Mouse (Mus musculus) liver, embryonic 16.5 days (tissue): Measurements from ENCODE around the gene Zcchc2. TPM values are rescaled to one million over a fixed set of nuclear protein-coding genes. Genes with fewer than 3 reads are reported as not detected.

Source experiments
- ATAC-seq: fragments of 200-750 bp; cut with Nextera tagmentation; 2 replicates; pipeline ENCODE4 v1.8.0; 2017; ENCODE audit warnings: low read depth, mild to moderate bottlenecking, moderate number of reproducible peaks, moderate library complexity
- H3K27ac ChIP-seq: fragments of 300-500 bp; sonication (generic); 2 replicates; pipeline ENCODE4 v1.5.1; 2014; ENCODE audit warnings: mild to moderate bottlenecking, low read length
- H3K27me3 ChIP-seq: fragments of 300-500 bp; sonication (generic); 2 replicates; pipeline ENCODE4 v1.6.1; 2014; ENCODE audit warnings: low read depth, low read length, mixed read lengths; ENCODE audit not compliant: control insufficient read depth, insufficient read depth
- H3K36me3 ChIP-seq: fragments of 300-500 bp; sonication (generic); 2 replicates; pipeline ENCODE4 v1.6.1; 2014; ENCODE audit warnings: mild to moderate bottlenecking; ENCODE audit not compliant: control insufficient read depth, insufficient read depth
- H3K4me1 ChIP-seq: fragments of 300-500 bp; sonication (generic); 2 replicates; pipeline ENCODE4 v1.6.1; 2014; ENCODE audit warnings: low read depth, low read length, mixed read lengths; ENCODE audit not compliant: control insufficient read depth
- H3K4me2 ChIP-seq: fragments of 300-500 bp; sonication (generic); 2 replicates; pipeline ENCODE4 v1.6.1; 2014; ENCODE audit warnings: low read depth, low read length, mixed read lengths
- H3K4me3 ChIP-seq: fragments of 300-500 bp; sonication (generic); 2 replicates; pipeline ENCODE4 v1.5.1; 2014; ENCODE audit warnings: low read depth, mild to moderate bottlenecking, low read length
- H3K9ac ChIP-seq: fragments of 300-500 bp; sonication (generic); 2 replicates; pipeline ENCODE4 v1.6.1; 2014; ENCODE audit warnings: low read depth, low read length
- H3K9me3 ChIP-seq: fragments of 300-500 bp; sonication (generic); replicated peaks from 2 replicates; pipeline ENCODE4 v1.6.1; 2016; ENCODE audit warnings: low read length; ENCODE audit not compliant: control insufficient read depth
- WGBS: fragments of 180-500 bp; shearing (Covaris S2); extraction: QIAGEN DNeasy Blood & Tissue Kit; methylation state at CpG from one replicate; pipeline ENCODE4 v1.1.7; 2014; ENCODE audit not compliant: insufficient replicate concordance; 5-methylcytosine and 5-hydroxymethylcytosine counted together
- polyA plus RNA-seq: library from polyadenylated mRNA; unstranded; fragments of >200 nt; fragmentation: Nextera tagmentation; extraction: Ambion mirVana; gene quantifications from 2 replicates; pipeline ENCODE4 v1.2.1, GENCODE M21; 2015

Zcchc2 gene
- 1.3 TPM in 2 replicates for polyA plus RNA-seq

DNA sequence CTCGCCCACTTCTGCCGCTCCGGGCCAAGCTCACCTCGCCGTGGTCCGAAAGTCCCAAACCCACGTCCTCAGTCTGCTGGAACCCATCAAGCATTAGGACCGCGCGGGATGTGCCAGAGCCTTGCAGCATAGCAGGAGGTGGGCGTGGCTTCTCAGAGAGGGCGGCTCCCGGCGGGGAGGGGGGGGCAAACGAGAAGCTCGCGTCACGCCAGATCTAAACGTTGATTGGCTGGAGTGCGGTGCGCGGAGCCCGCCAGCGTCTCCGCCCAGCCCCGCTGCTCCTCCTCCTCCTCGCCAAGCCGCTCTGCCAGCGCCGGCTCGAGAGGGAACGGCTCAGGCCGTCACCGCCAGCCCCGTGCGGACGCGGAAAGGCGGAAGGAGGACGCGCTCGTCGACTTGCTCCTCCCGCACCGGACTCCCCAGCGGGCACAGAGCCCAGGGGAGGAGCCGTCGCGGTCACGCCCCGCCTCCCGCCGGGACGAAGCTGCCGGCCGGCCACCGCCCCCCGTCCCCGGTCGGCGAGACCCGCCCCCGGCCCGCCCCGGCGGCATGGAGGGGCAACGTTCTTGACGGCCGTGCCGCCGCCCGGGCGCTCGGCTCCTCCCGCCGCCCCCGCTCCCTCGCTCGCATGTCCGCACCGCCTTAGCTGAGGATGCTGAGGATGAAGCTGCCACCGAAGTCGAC is at the start of gene Zcchc2:
TSS of gene Zcchc2 (plus strand) at position 269 of the 684 bp plus-strand sequence.
- Histone ChIP-seq H3K27ac (peak within 1 kb of the TSS; percentile 95), H3K4me1 (peaks cover 31% of the 10 kb centered on the region), H3K27me3 (no peaks in the 10 kb centered on the region), H3K36me3 (no peaks in the 10 kb centered on the region), H3K4me2 (peak within 1 kb of the TSS; percentile 95), H3K4me3 (peak within 1 kb of the TSS; percentile 82), H3K9me3 (no peaks in the 10 kb centered on the region), H3K9ac (peak within 1 kb of the TSS; percentile 85)
- WGBS: under 1% methylated on average over 77 of the region's 83 CpGs
- peak; percentile 90 for ATAC-seq

DNA sequence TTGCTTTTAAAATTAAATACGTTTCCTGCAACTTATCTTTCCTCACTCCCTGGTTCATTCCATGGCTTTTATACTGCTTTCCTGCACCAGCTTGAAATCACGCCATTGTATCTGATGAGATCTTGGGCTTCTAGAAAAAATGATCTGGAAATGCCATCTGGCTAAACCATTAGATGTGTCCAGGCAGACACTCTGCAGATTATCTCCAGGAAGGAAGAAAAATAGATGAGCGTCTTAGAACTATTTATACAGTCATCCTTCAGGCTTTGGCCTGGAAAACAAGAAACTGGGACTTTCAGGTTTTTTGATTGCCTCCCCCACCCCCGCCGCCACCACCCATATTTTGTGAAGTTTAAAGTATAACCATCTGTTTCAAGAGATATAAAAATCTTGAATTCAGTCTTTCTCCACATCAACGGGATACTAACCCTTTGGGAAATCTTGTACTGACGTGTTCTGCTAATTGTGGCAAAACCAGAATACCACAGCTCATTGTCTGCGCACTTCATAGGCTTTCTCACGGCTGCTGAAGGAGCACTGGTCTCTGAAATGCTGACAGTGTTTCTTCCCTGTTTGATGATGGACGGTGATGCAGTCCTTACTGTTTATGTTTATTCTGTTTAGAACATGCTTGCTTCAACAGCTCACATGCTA is 45.2 kb upstream of the Zcchc2 start:
- no peaks in the 10 kb centered on the region for H3K27me3 ChIP-seq
- H3K4me1 ChIP-seq: no peaks in the 10 kb centered on the region
- H3K4me3 ChIP-seq: no peak overlapping the region
- ATAC-seq: no peak
- no peak overlapping the region for H3K9ac ChIP-seq
- 67% methylated on average over 10 of the region's 10 CpGs for WGBS
- H3K9me3 ChIP-seq: no peaks in the 10 kb centered on the region
- no peaks in the 10 kb centered on the region for H3K36me3 ChIP-seq
- H3K27ac ChIP-seq: no peak overlapping the region
- no peak overlapping the region for H3K4me2 ChIP-seq

DNA sequence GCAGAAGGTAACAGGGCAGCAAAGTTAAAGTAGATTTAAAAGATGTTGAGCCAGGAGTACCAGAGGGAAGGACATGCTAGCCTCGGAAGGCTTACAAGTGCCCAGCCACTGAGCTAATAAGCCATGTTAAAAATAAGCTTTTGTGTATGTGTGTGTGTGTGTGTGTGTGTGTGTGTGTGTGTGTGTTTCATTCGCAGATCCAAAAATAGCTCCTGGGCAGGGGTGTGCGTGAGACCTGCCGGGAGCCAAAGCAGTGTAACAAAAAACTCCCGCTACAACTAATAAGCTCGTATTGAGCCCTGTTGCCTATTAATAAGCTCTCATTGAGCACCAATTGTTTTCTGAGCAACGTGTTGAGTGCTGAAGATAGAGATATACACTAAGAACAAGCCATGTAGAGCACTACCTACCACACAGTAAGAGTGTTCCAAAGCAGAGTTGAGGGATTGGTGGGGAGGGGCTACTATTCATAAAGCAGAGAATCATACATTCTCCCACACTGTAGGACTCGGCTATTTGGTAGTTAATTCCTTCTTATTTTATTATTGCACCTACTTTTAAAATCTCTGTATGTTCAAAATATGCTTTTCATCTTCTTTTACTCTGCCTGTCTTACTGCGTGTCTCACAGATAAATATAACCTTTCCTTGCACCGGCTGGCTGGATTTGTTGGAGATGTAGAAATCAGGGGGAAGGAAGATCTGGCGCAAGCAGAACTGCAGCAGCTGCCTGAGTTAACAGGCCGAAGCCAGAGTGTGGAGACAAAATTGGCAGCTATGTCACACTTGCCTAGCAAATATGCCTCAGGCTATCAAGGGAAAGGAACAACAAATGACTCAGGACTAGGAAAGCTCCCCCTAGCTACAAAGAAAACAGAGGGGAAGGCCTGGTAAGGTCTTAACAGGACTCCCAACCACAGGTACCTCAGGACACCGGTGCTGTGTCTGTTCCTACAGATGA is 43.3 kb upstream of the Zcchc2 start:
- Histone ChIP-seq H3K27me3 (no peaks in the 10 kb centered on the region), H3K9me3 (no peaks in the 10 kb centered on the region), H3K36me3 (no peaks in the 10 kb centered on the region), H3K9ac (no peak overlapping the region), H3K27ac (no peak overlapping the region), H3K4me3 (no peak overlapping the region), H3K4me2 (no peak overlapping the region), H3K4me1 (no peaks in the 10 kb centered on the region)
- 67% methylated on average over 13 of the region's 13 CpGs for whole genome bisulfite sequencing
- ATAC-seq: no peak; the same call in 1 of the 2 replicates

DNA sequence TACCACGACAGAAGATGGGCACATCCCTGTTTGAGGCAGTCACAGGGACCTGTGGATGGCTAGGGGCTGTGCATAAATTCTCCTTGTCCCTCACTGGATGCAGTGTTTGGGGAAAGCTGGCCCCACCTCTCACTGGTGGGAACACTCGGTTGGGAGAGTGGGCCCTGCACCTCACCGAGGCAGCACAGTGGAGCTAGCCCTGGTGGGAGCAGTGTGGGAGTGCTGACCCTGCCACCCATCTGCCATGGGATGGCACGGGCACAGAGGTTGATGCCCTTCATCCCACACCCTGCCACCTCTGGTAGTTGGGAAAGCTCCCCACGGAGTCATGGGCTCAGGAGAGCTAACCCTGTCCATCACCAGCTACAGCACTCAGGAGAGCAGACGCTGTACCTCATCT is 41.9 kb upstream of the Zcchc2 start:
- H3K4me2 ChIP-seq: no peak overlapping the region
- no peaks in the 10 kb centered on the region for H3K27me3 ChIP-seq
- H3K36me3 ChIP-seq: no peaks in the 10 kb centered on the region
- H3K9me3 ChIP-seq: no peaks in the 10 kb centered on the region
- H3K27ac ChIP-seq: no peak overlapping the region
- no peak for ATAC-seq
- H3K4me1 ChIP-seq: no peaks in the 10 kb centered on the region
- H3K4me3 ChIP-seq: no peak overlapping the region
- WGBS: 58% methylated on average over 6 of the region's 6 CpGs
- H3K9ac ChIP-seq: no peak overlapping the region

DNA sequence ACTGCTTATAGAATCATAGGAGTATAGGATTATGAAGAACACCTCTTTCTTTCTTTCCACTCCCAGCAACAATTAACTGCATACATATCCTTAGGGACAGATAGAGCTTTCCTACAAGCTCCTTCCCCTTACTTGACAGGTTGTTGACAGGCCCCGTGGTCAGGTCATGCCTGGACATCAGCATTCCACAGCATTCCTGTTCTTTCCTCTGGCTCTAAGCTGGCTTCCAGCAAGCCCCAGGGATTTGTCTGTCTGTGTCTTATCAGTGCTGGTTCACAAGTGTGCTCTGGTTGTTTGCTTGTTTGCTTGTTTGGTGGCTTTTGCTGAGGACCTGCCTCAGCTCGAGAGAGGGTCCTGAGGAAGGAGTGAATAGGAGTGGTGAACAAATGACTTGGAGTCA is 36.6 kb upstream of the Zcchc2 start:
- Histone ChIP-seq H3K9me3 (no peaks in the 10 kb centered on the region), H3K27ac (no peak overlapping the region), H3K9ac (no peak overlapping the region), H3K27me3 (no peaks in the 10 kb centered on the region), H3K4me2 (no peak overlapping the region), H3K4me3 (no peak overlapping the region), H3K4me1 (0 out of 2 replicates have a peak, but pooled peaks cover 2% of the 10 kb centered on the region), H3K36me3 (no peaks in the 10 kb centered on the region)
- no peak for ATAC-seq
- WGBS: 36% methylated on average over 2 of the region's 2 CpGs

DNA sequence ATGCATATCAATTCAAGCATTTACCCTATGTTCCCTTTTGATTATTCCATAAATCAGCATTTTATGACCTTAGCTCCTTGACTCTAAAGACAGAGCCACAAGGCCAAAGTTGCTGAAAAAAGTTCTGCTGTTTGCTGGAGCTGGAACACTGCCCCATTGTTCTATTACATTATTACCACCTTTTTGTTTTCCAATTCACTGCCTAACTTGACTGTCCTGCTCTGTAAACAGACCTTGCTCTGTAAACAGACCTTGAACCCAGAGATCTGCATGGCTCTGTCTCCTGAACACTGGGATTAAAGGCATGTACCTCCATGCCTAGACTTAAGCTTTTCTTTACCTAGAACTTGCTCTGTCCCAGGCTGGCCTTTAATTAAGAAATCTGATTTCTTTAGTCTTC is 36.2 kb upstream of the Zcchc2 start:
- Histone ChIP-seq H3K9me3 (no peaks in the 10 kb centered on the region), H3K27ac (no peak overlapping the region), H3K4me3 (no peak overlapping the region), H3K9ac (no peak overlapping the region), H3K4me2 (no peak overlapping the region), H3K36me3 (no peaks in the 10 kb centered on the region), H3K27me3 (no peaks in the 10 kb centered on the region), H3K4me1 (0 out of 2 replicates have a peak, but pooled peaks cover 2% of the 10 kb centered on the region)
- peak; percentile 67 for ATAC-seq

DNA sequence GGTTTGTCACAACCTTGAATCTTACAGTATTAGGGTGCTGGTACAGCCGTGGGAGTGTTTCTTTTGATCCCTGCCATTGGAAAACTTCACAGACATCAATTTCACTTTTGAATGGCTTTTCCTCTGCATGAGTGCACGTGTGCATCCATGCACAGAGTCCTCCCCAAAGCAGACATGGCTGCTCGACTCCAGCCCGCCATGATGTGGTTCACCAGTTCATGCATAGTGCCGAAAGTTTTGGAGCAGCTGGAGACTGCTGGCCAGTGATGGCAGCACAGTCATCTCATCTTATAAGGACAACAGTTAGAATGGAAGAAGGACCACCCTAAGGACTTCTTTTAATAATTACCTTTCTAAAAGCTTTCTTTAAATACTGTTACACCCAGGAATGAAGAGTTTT is 34.1 kb upstream of the Zcchc2 start:
- H3K27ac ChIP-seq: no peak overlapping the region
- H3K4me3 ChIP-seq: no peak overlapping the region
- 60% methylated on average over 5 of the region's 5 CpGs for WGBS
- H3K9me3 ChIP-seq: no peaks in the 10 kb centered on the region
- H3K9ac ChIP-seq: no peak overlapping the region
- H3K27me3 ChIP-seq: no peaks in the 10 kb centered on the region
- no peaks in the 10 kb centered on the region for H3K36me3 ChIP-seq
- H3K4me1 ChIP-seq: 0 out of 2 replicates have a peak, but pooled peaks cover 2% of the 10 kb centered on the region
- no peak overlapping the region for H3K4me2 ChIP-seq
- no peak for ATAC-seq

DNA sequence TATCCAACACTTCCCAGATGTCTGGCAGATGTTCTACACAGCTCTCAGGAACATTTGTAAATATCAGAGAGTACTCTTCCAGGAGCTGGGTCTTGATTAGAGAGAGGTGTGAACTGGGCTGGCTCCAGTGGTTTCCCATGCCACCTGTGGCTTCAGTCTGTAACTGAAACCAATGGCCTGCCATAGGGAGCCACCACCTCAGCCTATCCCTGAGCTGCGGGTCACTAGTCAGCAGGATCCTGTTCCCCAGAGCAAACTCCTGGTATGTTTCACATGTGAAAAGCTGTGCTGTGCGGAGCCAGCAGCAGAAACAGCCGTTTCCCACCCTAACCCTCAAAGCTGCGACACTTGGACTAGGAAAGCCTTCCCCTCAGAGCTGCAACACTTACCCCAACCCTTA is 28.7 kb upstream of the Zcchc2 start:
- Histone ChIP-seq H3K36me3 (no peaks in the 10 kb centered on the region), H3K4me2 (no peak overlapping the region), H3K4me3 (no peak overlapping the region), H3K27me3 (no peaks in the 10 kb centered on the region), H3K9me3 (no peaks in the 10 kb centered on the region), H3K27ac (no peak overlapping the region), H3K4me1 (no peaks in the 10 kb centered on the region), H3K9ac (no peak overlapping the region)
- ATAC-seq: no peak
- WGBS: 64% methylated on average over 4 of the region's 4 CpGs
